ENCODE assay signal across 8 mouse cellular contexts in the genomic region with DNA sequence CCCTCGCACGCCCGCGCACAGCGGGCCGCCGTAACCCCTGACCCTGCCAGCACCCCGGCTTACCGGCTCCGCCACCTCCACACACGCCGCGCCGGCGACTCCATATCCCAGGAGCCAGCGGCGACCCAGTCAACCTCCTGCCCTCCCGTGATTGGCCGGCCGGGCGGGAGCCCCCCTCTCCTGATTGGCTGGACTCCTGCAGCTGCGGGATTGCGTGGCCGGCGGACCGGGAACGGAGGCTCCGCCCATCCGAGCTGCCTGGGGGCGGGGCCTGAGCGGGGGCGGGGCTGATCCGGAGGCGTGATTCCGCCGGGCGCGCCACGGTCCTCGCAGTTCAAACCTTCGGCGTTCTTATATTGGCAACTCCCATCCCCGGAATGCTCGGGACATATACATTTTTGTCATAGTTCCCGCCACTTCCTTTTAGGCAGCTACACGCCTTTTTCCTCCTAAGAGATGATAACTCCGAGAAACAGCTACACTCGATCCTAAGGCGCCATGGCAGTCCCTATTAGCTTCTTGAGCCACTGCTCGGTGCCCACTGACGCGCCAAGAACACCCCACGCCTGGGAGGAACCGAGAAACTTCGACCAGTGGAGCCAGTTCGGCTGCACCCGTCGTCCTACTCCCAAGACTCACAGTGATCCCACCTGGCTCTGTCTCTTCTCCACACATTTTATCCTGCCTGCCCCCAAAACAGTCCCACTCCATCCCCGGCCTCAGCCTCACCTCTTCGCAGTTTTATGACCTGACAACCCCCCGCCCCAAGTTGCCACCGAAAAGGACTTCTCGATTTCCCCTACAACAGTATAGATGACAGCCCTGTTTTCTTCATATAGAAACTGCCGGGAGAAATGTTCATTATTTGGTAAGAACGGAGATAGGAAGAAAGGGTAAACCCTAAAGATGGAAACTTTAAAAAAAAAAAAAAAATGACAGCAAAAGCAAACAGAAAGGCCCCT. TPM values are rescaled to one million over a fixed set of nuclear protein-coding genes. Genes with fewer than 3 reads are reported as not detected.
DNase-seq lines count a peak whose midpoint lies in the region; ATAC-seq and TF ChIP-seq lines count a peak whose summit lies in the region.

No protein-coding gene starts in this region.

- peaks cover 45% of the 10 kb centered on the region for H3K79me2 ChIP-seq in C2C12 (ENCODE audit: control insufficient read depth, insufficient read depth)

- H3K4me2 ChIP-seq in heart, embryonic 13.5 days: peak overlapping the region; percentile 100
- peak overlapping the region; percentile 98 for H3K4me2 ChIP-seq in liver, embryonic 12.5 days
- H3K4me2 ChIP-seq in stomach, embryonic 15.5 days: peak overlapping the region; percentile 99

- no peaks in the 10 kb centered on the region for H3K27me3 ChIP-seq in C2C12 (ENCODE audit: control insufficient read depth, insufficient read depth, insufficient read length)
- H3K27me3 ChIP-seq in erythroblast, embryonic 14.5 days (ENCODE audit: control insufficient read depth): peaks cover 45% of the 10 kb centered on the region
- peaks cover 25% of the 10 kb centered on the region for H3K27me3 ChIP-seq in heart, embryonic 13.5 days (replicated peaks)
- H3K27me3 ChIP-seq in liver, embryonic 12.5 days (replicated peaks): peaks cover 38% of the 10 kb centered on the region
- H3K27me3 ChIP-seq in stomach, embryonic 15.5 days (replicated peaks): 0 out of 2 replicates have a peak, but pooled peaks cover 4% of the 10 kb centered on the region

- peak; percentile 97 for ATAC-seq in heart, embryonic 13.5 days (ENCODE audit: extremely low read depth, insufficient number of reproducible peaks, low FRiP score, low TSS enrichment)
- ATAC-seq in liver, embryonic 12.5 days: peak; percentile 89
- peak; percentile 95 for ATAC-seq in stomach, embryonic 15.5 days (ENCODE audit: insufficient read depth, low FRiP score, low read depth)

- H3K36me3 ChIP-seq in C2C12 (ENCODE audit: control insufficient read depth, insufficient read depth): no peaks in the 10 kb centered on the region
- H3K36me3 ChIP-seq in erythroblast, embryonic 14.5 days (ENCODE audit: control insufficient read depth): peaks cover 28% of the 10 kb centered on the region
- H3K36me3 ChIP-seq in heart, embryonic 13.5 days: no peaks in the 10 kb centered on the region
- peaks cover under 1% of the 10 kb centered on the region for H3K36me3 ChIP-seq in liver, embryonic 12.5 days
- H3K36me3 ChIP-seq in stomach, embryonic 15.5 days: no peaks in the 10 kb centered on the region

- peak; percentile 97 for DNase-seq in brain, embryonic 14.5 days (ENCODE audit: low read depth)
- DNase-seq in kidney, postnatal 10 days: peak; percentile 98
- peak; percentile 82 to 87 for DNase-seq in natural killer cell, adult 2 months (ENCODE audit: low spot score in 2 of 2)

- H3K4me3 ChIP-seq in C2C12 (ENCODE audit: insufficient read depth, poor library complexity, severe bottlenecking): peak overlapping the region; percentile 92
- peak overlapping the region; percentile 93 for H3K4me3 ChIP-seq in erythroblast, embryonic 14.5 days (replicated peaks)
- peak overlapping the region; percentile 96 for H3K4me3 ChIP-seq in heart, embryonic 13.5 days
- peak overlapping the region; percentile 97 for H3K4me3 ChIP-seq in liver, embryonic 12.5 days
- peak overlapping the region; percentile 92 for H3K4me3 ChIP-seq in stomach, embryonic 15.5 days (replicated peaks)

- H3ac ChIP-seq in C2C12 (ENCODE audit: control insufficient read depth, insufficient read length, low read depth): peak overlapping the region; percentile 84

- peak overlapping the region; percentile 97 for H3K9ac ChIP-seq in heart, embryonic 13.5 days
- H3K9ac ChIP-seq in liver, embryonic 12.5 days: peak overlapping the region; percentile 99
- peak overlapping the region; percentile 81 for H3K9ac ChIP-seq in stomach, embryonic 15.5 days

- peak; percentile 89 for TF ChIP-seq POLR2A in brain, embryonic 14.5 days (IDR thresholded peaks at IDR 0.05; ENCODE audit: borderline replicate concordance, extremely low read depth, insufficient read depth, insufficient read length, poor library complexity, severe bottlenecking)

- no peak for TF ChIP-seq CTCF in C2C12 (IDR thresholded peaks at IDR 0.05; ENCODE audit: control insufficient read depth, insufficient read depth, insufficient read length)
- no peak for TF ChIP-seq CTCF in brain, embryonic 14.5 days (IDR thresholded peaks at IDR 0.05; ENCODE audit: borderline replicate concordance, extremely low read depth, insufficient read depth, insufficient read length)

- peaks cover 2% of the 10 kb centered on the region; the same call in 1 of the 2 replicates for H3K9me3 ChIP-seq in erythroblast, embryonic 14.5 days (ENCODE audit: control insufficient read depth, low read length)
- no peaks in the 10 kb centered on the region for H3K9me3 ChIP-seq in heart, embryonic 13.5 days
- H3K9me3 ChIP-seq in liver, embryonic 12.5 days (replicated peaks): no peaks in the 10 kb centered on the region
- no peaks in the 10 kb centered on the region for H3K9me3 ChIP-seq in stomach, embryonic 15.5 days

- peaks cover 33% of the 10 kb centered on the region for H3K79me3 ChIP-seq in C2C12 (ENCODE audit: low read depth)

- WGBS in heart, embryonic 13.5 days: under 1% methylated on average over 65 of the region's 65 CpGs
- WGBS in liver, embryonic 12.5 days (ENCODE audit: insufficient replicate concordance): 1% methylated on average over 65 of the region's 65 CpGs
- WGBS in stomach, embryonic 15.5 days: under 1% methylated on average over 65 of the region's 65 CpGs

- H3K27ac ChIP-seq in heart, embryonic 13.5 days (replicated peaks): peak overlapping the region; percentile 60; the same call in 1 of the 2 replicates
- H3K27ac ChIP-seq in liver, embryonic 12.5 days: peak overlapping the region; percentile 99
- peak overlapping the region; percentile 21; the same call in 1 of the 2 replicates for H3K27ac ChIP-seq in stomach, embryonic 15.5 days

- H3K4me1 ChIP-seq in erythroblast, embryonic 14.5 days (ENCODE audit: control insufficient read depth): peaks cover 54% of the 10 kb centered on the region
- peaks cover 52% of the 10 kb centered on the region for H3K4me1 ChIP-seq in heart, embryonic 13.5 days
- peaks cover 53% of the 10 kb centered on the region for H3K4me1 ChIP-seq in liver, embryonic 12.5 days
- H3K4me1 ChIP-seq in stomach, embryonic 15.5 days: peaks cover 32% of the 10 kb centered on the region

TF ChIP-seq in C2C12, 6 proteins besides CTCF, POLR2A, EP300 and RAD21:
- TF ChIP-seq CEBPB (IDR thresholded peaks at IDR 0.05; ENCODE audit: low read depth) (no peak), MYOD1 (IDR thresholded peaks at IDR 0.05; ENCODE audit: control insufficient read depth, insufficient read length, low read depth) (no peak), MYOG (IDR thresholded peaks at IDR 0.05; ENCODE audit: control insufficient read depth, extremely low read depth, insufficient read length) (no peak), FOSL1 (IDR thresholded peaks at IDR 0.05; ENCODE audit: insufficient read depth, low read length, poor library complexity, severe bottlenecking) (no peak), USF1 (IDR thresholded peaks at IDR 0.05; ENCODE audit: low read depth) (no peak), MAX (IDR thresholded peaks at IDR 0.05) (no peak)

RNA-seq across cellular contexts. Expression of a gene that starts 1.2 kb away (rescaled TPM):
- 0.02 TPM for polyA plus RNA-seq in C2C12 (2012; fragmentation: generic; extraction: Trizol)
- polyA plus RNA-seq in brain, embryonic 14.5 days (2012; rRNA removed): 0.03 TPM in 1 of 2 replicates, not detected in the other
- not detected in 2 replicates for polyA plus RNA-seq in erythroblast, embryonic 14.5 days (2012)
- polyA plus RNA-seq in heart, embryonic 13.5 days (2015; fragmentation: Nextera tagmentation; extraction: Ambion mirVana): 0.05 TPM in 1 of 2 replicates, not detected in the other
- polyA plus RNA-seq in liver, embryonic 12.5 days (2016; fragmentation: Nextera tagmentation; extraction: Ambion mirVana): 0.06 and 0.08 TPM in 2 replicates
- 0.05 and 0.12 TPM in 2 replicates for polyA plus RNA-seq in stomach, embryonic 15.5 days (2015; fragmentation: Nextera tagmentation; extraction: Ambion mirVana)

RNA-seq across cellular contexts. Expression of a gene that starts 1.7 kb away (rescaled TPM):
- polyA plus RNA-seq in C2C12 (2012; fragmentation: generic; extraction: Trizol): 34.3 TPM
- 37.6 and 45.6 TPM in 2 replicates for polyA plus RNA-seq in brain, embryonic 14.5 days (2012; rRNA removed)
- 1.8 and 2.7 TPM in 2 replicates for polyA plus RNA-seq in erythroblast, embryonic 14.5 days (2012)
- polyA plus RNA-seq in heart, embryonic 13.5 days (2015; fragmentation: Nextera tagmentation; extraction: Ambion mirVana): 12.8 and 13.2 TPM in 2 replicates
- polyA plus RNA-seq in liver, embryonic 12.5 days (2016; fragmentation: Nextera tagmentation; extraction: Ambion mirVana): 56.5 and 59.7 TPM in 2 replicates
- polyA plus RNA-seq in stomach, embryonic 15.5 days (2015; fragmentation: Nextera tagmentation; extraction: Ambion mirVana): 24.0 and 25.8 TPM in 2 replicates

RNA-seq across cellular contexts. Expression of a gene that starts 45.6 kb away (rescaled TPM):
- polyA plus RNA-seq in C2C12 (2012; fragmentation: generic; extraction: Trizol): 34.0 TPM
- polyA plus RNA-seq in brain, embryonic 14.5 days (2012; rRNA removed): 83.8 and 88.4 TPM in 2 replicates
- 0.62 and 1.0 TPM in 2 replicates for polyA plus RNA-seq in erythroblast, embryonic 14.5 days (2012)
- 15.3 and 15.8 TPM in 2 replicates for polyA plus RNA-seq in heart, embryonic 13.5 days (2015; fragmentation: Nextera tagmentation; extraction: Ambion mirVana)
- 18.5 and 20.0 TPM in 2 replicates for polyA plus RNA-seq in liver, embryonic 12.5 days (2016; fragmentation: Nextera tagmentation; extraction: Ambion mirVana)
- 25.5 and 30.3 TPM in 2 replicates for polyA plus RNA-seq in stomach, embryonic 15.5 days (2015; fragmentation: Nextera tagmentation; extraction: Ambion mirVana)

RNA-seq across cellular contexts. Expression of a gene that starts 58.8 kb away (rescaled TPM):
- polyA plus RNA-seq in C2C12 (2012; fragmentation: generic; extraction: Trizol): not detected
- polyA plus RNA-seq in brain, embryonic 14.5 days (2012; rRNA removed): not detected in 2 replicates
- polyA plus RNA-seq in erythroblast, embryonic 14.5 days (2012): not detected in 2 replicates
- not detected in 2 replicates for polyA plus RNA-seq in heart, embryonic 13.5 days (2015; fragmentation: Nextera tagmentation; extraction: Ambion mirVana)
- polyA plus RNA-seq in liver, embryonic 12.5 days (2016; fragmentation: Nextera tagmentation; extraction: Ambion mirVana): not detected in 2 replicates
- not detected in 2 replicates for polyA plus RNA-seq in stomach, embryonic 15.5 days (2015; fragmentation: Nextera tagmentation; extraction: Ambion mirVana)

Comparison
In these comparisons a context has a peak if more than half of its experiments do, and no peak if none do; other contexts are left out.
1. Peak in every context shown above with its lines: DNase-seq, ATAC-seq, H3K4me3 ChIP-seq and H3K27ac ChIP-seq.
2. H3K27ac ChIP-seq: peak in every context shown above with its lines; median percentile 99 in liver, embryonic 12.5 days; 60 in heart, embryonic 13.5 days; 21 in stomach, embryonic 15.5 days.